Mouse (Mus musculus) telencephalon, adult 2 months (tissue): ENCODE data around the gene Cdk15.
A peak's percentile ranks its signal among the peaks of the same experiment; 100 is the strongest.

Source experiments
- DNase-seq: peaks from one replicate; pipeline ENCODE4 v3.0.0-alpha.2; 2011; ENCODE audit warnings: low read depth, low spot score

Gene Cdk15

GRCm38 (mm10) chr1:59256751-59257231 is at the start of gene Cdk15:
TSS of gene Cdk15 (plus strand) at chr1:59256906.
- DNase-seq, result no peak

GRCm38 (mm10) chr1:59208331-59208730 is 48.4 kb upstream of the Cdk15 start:
- no peak for DNase-seq

GRCm38 (mm10) chr1:59211651-59212050 is 45.1 kb upstream of the Cdk15 start:
- no peak for DNase-seq

GRCm38 (mm10) chr1:59212076-59212779 is 44.5 kb upstream of the Cdk15 start:
- DNase-seq, result no peak

- DNase-seq, result no peak
Observed at GRCm38 (mm10) chr1:59212951-59213350, 43.8 kb upstream of the Cdk15 start.

DNA sequence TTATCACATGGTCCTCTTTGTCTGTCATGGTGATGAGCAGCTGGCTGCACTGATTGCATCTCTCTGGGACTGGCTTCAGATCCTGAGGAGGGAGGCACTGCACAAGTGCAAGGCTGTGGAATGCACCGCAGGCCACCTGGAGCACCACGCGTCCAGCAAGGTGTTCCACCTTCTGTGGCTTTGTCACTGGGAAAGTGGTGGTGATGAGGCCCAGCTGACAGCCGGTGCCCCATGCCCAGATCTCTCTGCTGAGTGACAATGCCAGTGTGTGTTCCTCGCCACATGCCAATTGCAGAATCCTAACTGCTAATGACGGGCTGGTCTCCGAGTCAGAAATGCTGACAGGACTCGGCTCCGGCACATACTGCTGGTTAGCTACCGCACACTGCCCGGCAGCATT is 41.3 kb upstream of the Cdk15 start:
- DNase-seq, result no peak

GRCm38 (mm10) chr1:59220371-59220770 is 36.3 kb upstream of the Cdk15 start:
- DNase-seq, result no peak

DNA sequence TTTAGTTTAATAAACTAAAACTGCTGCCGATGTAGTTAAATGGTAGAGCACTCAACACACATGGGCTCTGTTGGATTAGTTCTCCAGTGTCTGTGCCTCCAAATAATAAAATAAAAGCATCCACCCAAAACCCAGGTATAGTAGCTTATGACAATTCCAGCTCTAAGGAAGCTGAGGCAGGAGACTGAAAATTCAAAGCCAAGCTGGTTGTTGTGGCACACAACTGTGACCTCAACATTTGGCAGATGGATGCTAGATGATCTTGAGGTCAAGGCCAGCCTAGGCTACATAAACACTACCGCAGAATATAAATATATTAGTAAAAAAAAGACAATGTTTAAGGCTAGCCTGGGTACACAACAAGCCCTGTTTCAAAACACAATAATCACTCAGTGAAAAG is 35.1 kb upstream of the Cdk15 start:
- no peak for DNase-seq

- DNase-seq, result no peak
Observed at GRCm38 (mm10) chr1:59222101-59222825, 34.4 kb upstream of the Cdk15 start.

DNA sequence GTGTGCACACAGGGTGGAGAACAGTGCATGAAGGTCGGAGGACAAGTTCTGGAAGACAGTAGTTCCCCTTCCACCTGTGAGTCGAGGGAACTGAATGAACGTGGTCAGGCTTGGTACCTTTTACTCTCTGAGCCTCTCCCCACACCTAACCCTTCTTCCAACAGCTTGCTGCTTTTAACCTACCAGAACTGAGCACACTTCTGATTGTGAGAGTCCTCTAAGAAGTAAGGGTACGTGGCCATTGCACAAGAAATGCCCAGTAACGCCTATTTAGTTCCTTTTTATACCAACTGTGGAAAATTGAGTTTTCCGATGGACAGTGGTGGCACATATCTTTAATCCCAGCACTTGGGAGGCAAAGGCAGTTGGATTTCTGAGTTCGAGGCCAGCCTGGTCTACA is 28.2 kb upstream of the Cdk15 start:
- no peak for DNase-seq

GRCm38 (mm10) chr1:59229187-59229586 is 27.5 kb upstream of the Cdk15 start:
- DNase-seq, result no peak

- DNase-seq, result peak; percentile 96
Observed at GRCm38 (mm10) chr1:59236856-59237441, 19.8 kb upstream of the Cdk15 start, which contains the start of gene Als2. TSS of gene Als2 (minus strand) at chr1:59237231.

GRCm38 (mm10) chr1:59237614-59238211 is 19.0 kb upstream of the Cdk15 start:
- DNase-seq, result peak; percentile 44

GRCm38 (mm10) chr1:59243770-59244169 is 12.9 kb upstream of the Cdk15 start:
- DNase-seq, result no peak

- DNase-seq, result no peak
Observed at GRCm38 (mm10) chr1:59247602-59248001, 9.1 kb upstream of the Cdk15 start.

- no peak for DNase-seq
Observed at GRCm38 (mm10) chr1:59252762-59253161, 3.9 kb upstream of the Cdk15 start.

DNA sequence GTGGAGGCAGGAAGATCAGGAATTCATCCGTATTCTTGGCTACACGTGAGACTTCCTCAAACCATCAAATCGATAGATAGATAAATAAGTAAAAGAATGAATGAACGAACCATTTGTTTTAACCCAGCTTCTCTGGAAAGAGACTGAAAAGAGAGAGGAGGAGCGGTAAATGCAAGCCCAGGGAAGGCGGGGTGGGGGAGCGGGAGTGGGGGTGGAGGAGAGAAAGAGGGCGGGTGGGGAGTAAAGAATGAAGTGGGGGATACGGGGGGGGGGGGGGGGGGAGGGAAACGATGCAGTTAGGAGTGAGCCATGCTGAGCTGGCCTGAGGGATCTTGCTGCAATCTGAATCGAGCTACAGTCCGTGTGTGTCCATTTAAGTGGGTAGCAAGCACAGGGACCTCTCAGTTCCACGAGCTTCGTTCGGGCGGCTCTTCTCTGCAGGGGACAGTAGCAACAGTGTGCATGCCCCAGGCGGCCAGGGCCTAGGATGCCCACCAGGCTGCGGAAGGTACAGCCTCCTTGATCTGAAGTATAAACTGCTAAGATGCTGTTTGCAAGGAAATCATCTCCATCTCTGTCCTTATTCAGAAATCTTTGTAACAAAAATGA is 3.3 kb upstream of the Cdk15 start:
- no peak for DNase-seq

DNA sequence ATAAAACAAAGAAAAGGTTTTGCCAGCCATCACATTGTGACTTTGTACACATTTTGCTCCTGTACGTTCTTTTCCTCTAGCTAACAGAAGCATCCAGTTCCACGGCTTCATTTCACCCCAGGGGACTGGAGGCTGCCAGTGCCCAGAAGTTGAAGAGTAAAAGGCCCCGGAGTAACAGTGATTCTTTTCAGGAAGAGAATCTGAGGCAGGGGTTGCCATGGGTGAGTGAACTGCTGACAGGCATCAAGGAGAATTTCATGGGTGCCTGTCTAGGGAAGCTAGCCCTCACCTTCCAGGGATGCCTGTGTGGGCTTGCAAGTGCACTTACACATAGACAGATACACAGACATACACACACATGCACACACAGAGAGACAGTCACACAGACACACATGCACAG is 1.0 kb downstream of the Cdk15 start:
- no peak for DNase-seq

GRCm38 (mm10) chr1:59268931-59269330 is 12.2 kb downstream of the Cdk15 start:
- no peak for DNase-seq

DNA sequence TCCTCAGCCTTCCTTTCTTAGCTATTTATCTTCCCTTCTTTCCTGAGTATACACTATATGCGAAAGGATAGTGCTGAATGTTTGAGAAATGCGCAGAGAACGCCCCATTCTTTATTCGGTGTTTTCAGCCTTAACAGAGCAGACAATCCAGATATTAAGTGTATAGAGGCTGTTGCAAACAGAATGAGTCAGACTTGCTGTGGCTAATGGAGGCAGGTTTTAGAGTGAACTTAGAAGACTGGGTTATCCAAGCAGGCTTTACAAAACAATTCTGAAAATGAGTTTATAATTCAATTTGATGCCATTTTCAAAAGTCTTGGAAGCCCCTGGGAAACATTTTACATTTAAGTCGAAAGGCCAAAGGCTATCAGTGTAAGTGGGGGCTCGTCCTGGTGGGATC is 12.8 kb downstream of the Cdk15 start:
- no peak for DNase-seq

DNA sequence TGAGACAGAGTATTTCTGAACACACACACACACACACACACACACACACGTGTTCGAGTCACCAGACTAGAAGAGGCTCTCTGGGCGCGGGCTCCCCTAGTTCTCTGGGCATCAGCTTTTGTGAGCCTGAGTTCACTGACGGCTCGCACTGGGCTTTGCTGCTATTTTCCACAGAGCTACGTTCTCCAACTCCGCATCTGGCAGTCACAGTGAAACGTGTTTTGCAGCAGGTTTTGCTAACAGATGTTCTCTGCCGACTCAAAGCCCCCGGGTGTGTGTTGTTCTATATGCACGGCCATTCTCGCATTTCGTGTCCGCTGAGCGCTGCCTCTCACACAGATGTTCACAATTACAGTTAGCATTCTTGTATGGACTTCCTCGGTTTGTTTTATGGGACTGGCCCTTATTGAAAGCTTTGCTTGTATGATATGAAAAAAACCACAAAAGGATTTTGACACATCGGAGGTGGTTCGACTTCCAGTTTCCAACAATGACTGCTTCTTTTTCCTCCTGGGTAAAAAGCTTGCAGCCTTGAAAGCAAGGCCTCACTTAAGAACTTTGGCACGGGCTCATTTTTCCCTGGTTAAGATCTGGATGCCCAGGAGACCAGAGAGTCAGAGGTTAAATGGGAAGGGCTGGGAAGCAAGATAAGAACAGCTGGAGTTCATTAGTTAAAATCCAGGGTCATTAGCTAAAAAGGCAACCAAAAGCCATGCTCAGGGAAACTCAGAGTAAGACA is 13.4 kb downstream of the Cdk15 start:
- DNase-seq, result no peak
